Mouse (Mus musculus) C2C12 (cell line): Measurements from ENCODE around the gene Frmd5.

Experiments used
- CTCF ChIP-seq: IDR thresholded peaks from one replicate; pipeline ENCODE4 v1.5.1; 2011; ENCODE audit not compliant: control insufficient read depth, insufficient read depth, insufficient read length
- MAX ChIP-seq: IDR thresholded peaks from one replicate; pipeline ENCODE4 v1.6.1; 2011; ENCODE audit warnings: mild to moderate bottlenecking, control low read depth
- MYOD1 ChIP-seq: IDR thresholded peaks from one replicate; pipeline ENCODE4 v1.6.1; 2011; ENCODE audit warnings: low read depth; ENCODE audit not compliant: control insufficient read depth, insufficient read length
- MYOG ChIP-seq: IDR thresholded peaks from one replicate; pipeline ENCODE4 v1.6.1; 2011; ENCODE audit not compliant: control insufficient read depth, insufficient read length; ENCODE audit errors: extremely low read depth
- USF1 ChIP-seq: IDR thresholded peaks from one replicate; pipeline ENCODE4 v1.6.1; 2011; ENCODE audit warnings: low read depth, mild to moderate bottlenecking, control low read depth, moderate library complexity

GRCm38 (mm10) chr2:121675895-121676294 lies 131.0 kb downstream of the Frmd5 start:
- TF ChIP-seq CTCF = no peak
- TF ChIP-seq USF1 = no peak
- TF ChIP-seq MAX = no peak
- TF ChIP-seq MYOG = no peak
- TF ChIP-seq MYOD1 = no peak
